In genomic region chr4:106525001-106525400, GRCm38 (mm10) we compare ENCODE assay signal across 47 mouse cellular contexts. TPM values are rescaled to one million over a fixed set of nuclear protein-coding genes. Genes with fewer than 3 reads are reported as not detected.
"Had no signal": no experiment of that assay in that cellular context is flagged by ENCODE, and none has a peak within 500 bp of the region (broad histone marks: within the 10 kb centered on the region; RNA-seq: fewer than 3 reads in every experiment).

No protein-coding gene starts in this region.

- H3K27ac ChIP-seq: limb, embryonic 10.5 days; limb, embryonic 12.5 days; limb, embryonic 13.5 days; limb, embryonic 15.5 days; liver, embryonic 12.5 days; liver, embryonic 13.5 days; liver, embryonic 14.5 days; liver, embryonic 15.5 days; lung, embryonic 15.5 days; macrophage; midbrain, embryonic 10.5 days; midbrain, embryonic 12.5 days; midbrain, embryonic 13.5 days; midbrain, embryonic 15.5 days; neural tube, embryonic 12.5 days had no signal

- H3K9me3 ChIP-seq: limb, embryonic 10.5 days; limb, embryonic 12.5 days; limb, embryonic 13.5 days; limb, embryonic 15.5 days; liver, embryonic 12.5 days; liver, embryonic 13.5 days; liver, embryonic 15.5 days; lung, embryonic 15.5 days; megakaryocyte, embryonic 14.5 days; midbrain, embryonic 10.5 days; midbrain, embryonic 12.5 days; midbrain, embryonic 13.5 days; midbrain, embryonic 15.5 days; neural tube, embryonic 12.5 days had no signal

- H3K4me1 ChIP-seq: lung, embryonic 15.5 days; midbrain, embryonic 15.5 days had no signal

- DNase-seq: left cerebral cortex, postnatal 4 days; liver; liver, embryonic 13.5 days; liver, postnatal 0 days; lung, adult 18-20 months; lung, adult 2 months; lung, embryonic 14.5 days; lung, postnatal 10 days; lung, postnatal 14 days; lung, postnatal 36 days; lung, postnatal 4 days; midbrain, embryonic 14.5 days had no signal

- H3K4me2 ChIP-seq: limb, embryonic 12.5 days; limb, embryonic 13.5 days; limb, embryonic 15.5 days; liver, embryonic 11.5 days; liver, embryonic 12.5 days; liver, embryonic 13.5 days; liver, embryonic 15.5 days; lung, embryonic 14.5 days; lung, embryonic 15.5 days; midbrain, embryonic 11.5 days; midbrain, embryonic 12.5 days; midbrain, embryonic 13.5 days; midbrain, embryonic 15.5 days; neural tube, embryonic 12.5 days had no signal

- H3K9ac ChIP-seq: limb, embryonic 12.5 days; limb, embryonic 13.5 days; limb, embryonic 15.5 days; liver, embryonic 12.5 days; liver, embryonic 13.5 days; liver, embryonic 14.5 days; liver, embryonic 15.5 days; liver, postnatal 0 days; lung, embryonic 14.5 days; lung, embryonic 15.5 days; midbrain, embryonic 12.5 days; midbrain, embryonic 13.5 days; midbrain, embryonic 15.5 days; neural tube, embryonic 12.5 days had no signal

- ATAC-seq: liver, embryonic 12.5 days; liver, postnatal 0 days; lung, postnatal 0 days; midbrain, embryonic 13.5 days; midbrain, embryonic 15.5 days; midbrain, embryonic 16.5 days had no signal

- H3K27me3 ChIP-seq: limb, embryonic 13.5 days; limb, embryonic 15.5 days; liver, embryonic 12.5 days; liver, embryonic 13.5 days; liver, embryonic 15.5 days; lung, embryonic 15.5 days; midbrain, embryonic 12.5 days; midbrain, embryonic 13.5 days; midbrain, embryonic 15.5 days; neural tube, embryonic 12.5 days had no signal

- H3K4me3 ChIP-seq: limb, embryonic 10.5 days; limb, embryonic 12.5 days; limb, embryonic 13.5 days; limb, embryonic 15.5 days; liver, embryonic 12.5 days; liver, embryonic 13.5 days; liver, embryonic 15.5 days; lung, embryonic 15.5 days; megakaryocyte, embryonic 14.5 days; midbrain, embryonic 10.5 days; midbrain, embryonic 12.5 days; midbrain, embryonic 13.5 days; midbrain, embryonic 15.5 days; myocyte; neural tube, embryonic 12.5 days had no signal

- H3K36me3 ChIP-seq: limb, embryonic 10.5 days; limb, embryonic 12.5 days; limb, embryonic 13.5 days; limb, embryonic 15.5 days; liver, embryonic 12.5 days; liver, embryonic 13.5 days; liver, embryonic 15.5 days; lung, embryonic 15.5 days; midbrain, embryonic 10.5 days; midbrain, embryonic 12.5 days; midbrain, embryonic 13.5 days; midbrain, embryonic 15.5 days; neural tube, embryonic 12.5 days had no signal

RNA-seq across cellular contexts. Expression of gene Bsnd, which starts 32.9 kb away (rescaled TPM):
- total RNA-seq: left cerebral cortex, postnatal 10 days; left cerebral cortex, postnatal 14 days; left cerebral cortex, postnatal 25 days; left cerebral cortex, postnatal 36 days; left cerebral cortex, postnatal 4 days; liver, adult 2 months; megakaryocyte progenitor cell, adult 5-6 weeks; megakaryocyte, adult 5-6 weeks; megakaryocyte-erythroid progenitor cell, adult 5-6 weeks; midbrain, postnatal 0 days; monocyte, adult 5-6 weeks had no signal
- polyA plus RNA-seq: limb, embryonic 10.5 days; limb, embryonic 11.5 days; limb, embryonic 12.5 days; limb, embryonic 13.5 days; limb, embryonic 14.5 days; limb, embryonic 15.5 days; liver, adult 2 months; liver, embryonic 11.5 days; liver, embryonic 12.5 days; liver, embryonic 13.5 days; liver, embryonic 14.5 days; liver, embryonic 15.5 days; liver, embryonic 16.5 days; liver, postnatal 0 days; lung, adult 2 months; lung, embryonic 14.5 days; lung, embryonic 15.5 days; lung, embryonic 16.5 days; lung, postnatal 0 days; macrophage; midbrain, embryonic 10.5 days; midbrain, embryonic 11.5 days; midbrain, embryonic 12.5 days; midbrain, embryonic 13.5 days; midbrain, embryonic 14.5 days; midbrain, embryonic 15.5 days; midbrain, embryonic 16.5 days; midbrain, postnatal 0 days; myocyte; neural tube, embryonic 11.5 days; neural tube, embryonic 12.5 days had no signal
